Mouse (Mus musculus): ENCODE data around the gene 2310050C09Rik. TPM values are rescaled to one million over a fixed set of nuclear protein-coding genes. Genes with fewer than 3 reads are reported as not detected.
A peak's percentile ranks its signal among the peaks of the same experiment; 100 is the strongest.

2310050C09Rik gene
- total RNA-seq (2021): not detected
- long read RNA-seq, experiment 1: 0 reads
- long read RNA-seq, experiment 2: 0 reads

DNA sequence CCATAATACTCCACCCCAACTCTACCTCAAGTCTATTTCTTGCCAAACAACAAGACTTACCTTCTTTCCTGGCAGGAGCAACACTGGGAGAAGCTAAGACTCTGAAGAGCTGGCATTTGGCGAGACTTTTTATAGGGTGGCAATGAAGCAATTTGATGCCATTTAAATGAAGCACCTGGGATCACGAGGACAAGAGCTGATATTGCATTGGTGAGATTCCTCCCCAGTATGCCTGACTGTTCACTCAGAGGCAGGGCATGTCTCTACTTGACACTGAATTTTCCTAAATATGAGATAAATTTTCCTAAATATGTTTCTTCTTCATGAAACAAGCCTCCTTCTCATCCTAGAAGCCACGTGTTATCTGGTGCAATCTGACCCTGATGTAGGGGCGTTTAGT, at the start of gene 2310050C09Rik:
2310050C09Rik (minus strand) TSS at position 101 of the 400 bp plus-strand sequence.
- no peak for DNase-seq

DNA sequence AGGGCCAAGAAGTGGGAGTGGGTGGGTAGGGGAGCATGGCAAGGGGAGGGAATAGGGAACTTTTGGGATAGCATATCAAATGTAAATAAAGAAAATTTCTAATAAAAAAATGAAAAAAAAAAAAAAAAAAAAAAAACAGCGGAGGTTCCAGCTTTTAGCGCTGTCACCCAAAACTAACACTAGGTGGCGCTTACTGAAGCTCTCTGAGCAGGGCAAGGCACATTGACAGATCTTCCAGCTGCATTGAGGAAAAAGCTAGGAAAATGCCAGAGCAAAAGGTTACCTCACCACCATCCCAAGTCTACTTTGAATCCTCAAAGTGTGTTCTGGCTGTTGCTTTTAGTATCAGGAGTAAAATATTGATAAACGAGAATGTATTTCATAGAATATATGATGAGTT, 37.6 kb upstream of the 2310050C09Rik start:
- DNase-seq: peak; percentile 19

DNA sequence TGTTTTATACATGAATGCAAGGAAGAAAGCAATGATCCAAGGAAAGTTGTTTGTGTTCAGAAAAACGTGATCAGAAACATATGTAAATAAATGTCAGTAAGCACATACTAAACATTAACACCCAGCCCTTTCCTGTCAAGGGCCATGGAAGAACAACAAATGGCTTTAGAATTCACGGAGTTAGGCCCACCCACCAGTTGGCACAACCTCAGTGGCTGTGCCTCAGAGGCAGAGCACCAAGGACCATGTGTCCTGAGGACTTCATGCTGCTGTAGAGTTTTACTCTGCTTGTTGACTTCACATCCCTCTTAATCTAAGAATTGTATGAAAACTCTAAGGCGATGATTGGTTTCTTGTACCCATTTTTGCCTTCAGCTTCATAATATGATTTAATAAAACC, 35.2 kb upstream of the 2310050C09Rik start:
- no peak for DNase-seq

DNA sequence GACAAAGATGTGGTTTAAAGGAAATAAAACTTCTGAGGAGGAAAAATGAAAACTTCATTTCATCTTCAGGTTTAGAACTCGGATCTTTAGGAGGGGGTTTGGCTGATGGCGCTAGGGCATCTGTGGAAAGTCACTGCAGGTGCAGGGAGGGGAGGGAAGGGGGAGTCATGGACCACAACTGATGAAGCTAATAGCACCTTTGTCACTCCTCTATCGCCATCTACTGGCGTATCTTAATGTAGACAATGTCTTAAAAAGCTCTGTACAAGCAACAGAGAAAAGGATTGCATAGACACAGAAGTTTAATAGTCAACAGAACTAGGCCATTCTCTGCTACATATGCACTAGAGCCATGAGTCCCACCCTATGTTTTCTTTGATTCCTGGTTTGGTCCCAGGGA, 33.6 kb upstream of the 2310050C09Rik start:
- DNase-seq: no peak

DNA sequence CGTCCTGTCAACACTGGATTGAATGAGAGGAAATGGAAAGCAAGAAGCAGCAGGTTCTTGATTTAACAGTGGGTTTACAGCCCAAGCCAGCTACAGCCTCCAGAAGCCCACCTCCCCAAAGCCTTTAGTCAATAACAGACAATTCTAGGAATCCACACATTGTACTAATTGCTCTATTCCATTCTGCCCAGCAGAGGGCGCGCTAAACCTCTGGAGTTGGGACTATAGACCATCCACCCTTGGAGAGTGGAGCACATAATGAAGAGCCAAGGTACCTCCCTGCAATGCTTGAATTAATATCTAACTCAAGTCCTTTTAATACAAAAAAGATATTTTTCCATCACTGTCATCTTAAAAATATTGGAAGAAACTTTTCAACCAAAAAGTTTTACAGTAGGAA, 33.0 kb upstream of the 2310050C09Rik start:
- DNase-seq: peak; percentile 44

DNA sequence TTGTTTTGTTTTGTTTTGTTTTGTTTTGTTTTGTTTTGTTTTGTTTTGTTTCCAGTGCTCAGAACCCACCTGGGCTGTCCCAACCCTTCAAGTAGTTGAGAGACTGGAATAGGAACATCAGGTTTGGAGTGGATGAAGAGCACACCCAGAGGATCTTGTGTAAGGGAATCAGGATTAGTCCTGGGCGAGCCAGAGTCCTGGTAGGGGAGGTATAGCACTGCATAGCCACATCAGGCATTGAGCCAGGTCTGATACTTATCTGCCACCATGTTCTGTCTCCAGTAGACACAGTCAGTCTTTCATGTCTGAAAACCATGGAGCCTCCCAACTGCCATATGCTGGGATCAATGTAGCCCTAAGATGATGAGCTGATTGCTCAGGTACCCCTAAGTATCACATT, 24.5 kb upstream of the 2310050C09Rik start:
- DNase-seq: no peak

DNA sequence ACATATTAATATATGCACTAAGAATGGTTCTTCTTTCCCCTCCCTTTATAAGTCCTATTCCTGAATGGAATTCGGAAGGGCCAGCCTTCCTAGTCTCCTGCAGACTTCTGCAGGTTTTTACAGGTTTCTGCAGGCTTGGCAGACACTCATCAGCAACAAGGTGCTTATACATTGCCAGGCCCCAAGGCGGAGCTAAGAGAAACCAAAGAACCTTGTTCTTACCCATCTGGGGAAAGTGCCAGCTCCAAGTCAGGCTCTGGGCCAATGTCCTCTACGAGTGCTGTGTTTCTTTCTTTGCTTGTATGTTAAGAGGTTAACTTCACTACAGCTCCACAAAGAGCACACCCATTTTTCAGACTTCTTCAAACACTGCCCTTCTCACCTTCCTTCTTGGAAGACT, 24.0 kb upstream of the 2310050C09Rik start:
- DNase-seq: peak; percentile 14

DNA sequence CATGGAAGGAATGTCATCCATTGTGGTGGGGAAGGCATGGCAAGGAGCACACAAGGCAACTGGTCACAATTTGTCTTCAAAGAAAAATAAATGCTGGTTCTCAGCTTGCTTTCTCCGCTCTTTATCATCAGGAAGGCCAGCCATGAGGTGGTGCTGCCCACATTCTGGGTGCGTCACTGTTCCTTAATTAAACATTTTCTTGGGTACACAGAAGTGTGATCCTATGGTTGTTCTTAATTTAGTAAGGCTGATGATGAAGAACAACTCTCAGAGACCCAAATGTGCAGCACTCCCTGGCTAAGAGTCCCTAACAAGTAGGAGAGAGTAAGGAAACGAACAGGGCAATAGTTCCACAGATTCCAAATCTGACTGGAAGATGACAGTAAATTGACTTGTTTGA, 4.2 kb upstream of the 2310050C09Rik start:
- no peak for DNase-seq

DNA sequence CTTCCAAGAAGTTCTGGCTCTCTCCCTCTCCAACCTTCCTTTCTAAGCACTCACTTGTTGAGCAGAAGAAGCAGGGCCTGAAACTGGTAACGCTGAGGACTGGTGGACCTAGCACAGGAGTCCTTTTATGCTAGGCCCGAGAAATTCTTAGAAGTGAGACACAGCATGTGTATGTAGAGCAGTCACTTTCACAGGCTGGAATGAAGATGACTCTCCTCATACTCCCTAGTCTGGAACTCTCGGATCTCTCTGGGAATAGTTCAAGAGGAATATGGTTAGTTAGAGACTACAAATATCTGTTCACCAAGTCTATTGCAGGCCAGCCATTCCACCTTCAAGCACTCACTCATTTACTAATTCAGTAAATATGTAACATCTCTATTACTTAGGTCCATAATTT, 18.8 kb downstream of the 2310050C09Rik start, which contains the start of gene Lce1l:
Lce1l (minus strand) TSS at position 101 of the 400 bp plus-strand sequence.
- DNase-seq: no peak

DNA sequence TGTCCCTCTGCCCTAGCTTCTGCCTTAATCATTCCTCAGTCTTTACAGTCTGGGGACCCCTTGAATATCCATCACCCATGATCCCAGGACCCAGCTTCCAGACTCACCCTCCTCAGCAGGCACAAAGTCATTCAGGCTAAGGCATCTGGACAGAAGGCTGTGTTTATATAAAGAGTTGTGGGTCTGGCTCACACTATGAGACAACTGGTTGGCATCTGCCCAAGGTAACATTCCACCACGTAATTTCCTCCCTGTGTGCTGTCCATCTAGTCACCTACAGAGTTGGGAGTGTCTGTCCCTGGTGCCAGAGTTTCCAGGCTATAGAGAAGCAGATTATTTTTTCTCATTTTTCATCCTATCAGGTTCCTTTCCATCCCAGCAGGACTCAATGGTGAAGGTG, 42.9 kb downstream of the 2310050C09Rik start, which contains the start of gene Kprp:
Kprp (minus strand) TSS at position 140 of the 400 bp plus-strand sequence.
- no peak for DNase-seq

DNA sequence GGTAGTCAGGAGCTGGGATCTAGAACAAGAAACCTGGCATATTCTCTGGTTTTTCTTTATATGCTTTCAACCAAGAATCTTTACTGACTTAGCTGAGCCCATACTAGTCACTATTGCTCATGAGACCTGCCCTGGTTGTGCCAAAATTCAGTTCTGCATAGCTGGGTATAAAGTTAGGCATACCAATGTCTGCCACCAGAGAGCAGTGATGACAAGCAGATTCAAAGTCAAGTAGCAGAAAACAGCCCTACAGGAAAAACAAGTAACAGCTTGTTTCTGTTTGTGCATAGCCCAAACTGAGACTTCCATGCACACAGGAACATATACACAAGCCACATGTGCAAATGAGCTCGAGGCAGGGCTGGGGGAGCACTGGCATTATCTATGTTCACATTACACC, 44.2 kb downstream of the 2310050C09Rik start:
- DNase-seq: no peak

Other genes with a start within 250 kb of the 2310050C09Rik start
- gene Lce6a, start 248.6 kb downstream of the 2310050C09Rik start, total RNA-seq (2021): not detected
- gene Lce1a1, start 221.9 kb downstream of the 2310050C09Rik start, total RNA-seq (2021): not detected
- gene Lce1b, start 213.3 kb downstream of the 2310050C09Rik start, total RNA-seq (2021): not detected
- not detected for gene Lce1a2, start 199.9 kb downstream of the 2310050C09Rik start, total RNA-seq (2021)
- gene Lce1c, start 191.0 kb downstream of the 2310050C09Rik start, total RNA-seq (2021): not detected
- gene Lce1d, start 183.0 kb downstream of the 2310050C09Rik start, total RNA-seq (2021): not detected
- not detected for gene Lce1e, start 161.1 kb downstream of the 2310050C09Rik start, total RNA-seq (2021)
- gene Lce1f, start 149.9 kb downstream of the 2310050C09Rik start, total RNA-seq (2021): not detected
- not detected for gene Gm38119, start 131.1 kb downstream of the 2310050C09Rik start, total RNA-seq (2021)
- not detected for gene Lce1g, start 117.9 kb downstream of the 2310050C09Rik start, total RNA-seq (2021)
- gene Lce1h, start 105.2 kb downstream of the 2310050C09Rik start, total RNA-seq (2021): not detected
- not detected for gene Lce1i, start 91.3 kb downstream of the 2310050C09Rik start, total RNA-seq (2021)
- not detected for gene Lce1j, start 79.7 kb downstream of the 2310050C09Rik start, total RNA-seq (2021)
- gene Lce1k, start 62.3 kb downstream of the 2310050C09Rik start, total RNA-seq (2021): not detected
- gene Kprp, start 43.0 kb downstream of the 2310050C09Rik start, total RNA-seq (2021): not detected
- not detected for gene Lce1l, start 18.9 kb downstream of the 2310050C09Rik start, total RNA-seq (2021)
- gene Lce3a, start 56.0 kb upstream of the 2310050C09Rik start, total RNA-seq (2021): not detected
- gene Lce3b, start 62.8 kb upstream of the 2310050C09Rik start, total RNA-seq (2021): not detected
- not detected for gene Lce3c, start 74.3 kb upstream of the 2310050C09Rik start, total RNA-seq (2021)
- not detected for gene Lce3d, start 87.2 kb upstream of the 2310050C09Rik start, total RNA-seq (2021)
- not detected for gene Lce3e, start 96.8 kb upstream of the 2310050C09Rik start, total RNA-seq (2021)
- gene Lce3f, start 122.0 kb upstream of the 2310050C09Rik start, total RNA-seq (2021): not detected
- not detected for gene Crct1, start 145.5 kb upstream of the 2310050C09Rik start, total RNA-seq (2021)
- not detected for gene Lce1m, start 148.8 kb upstream of the 2310050C09Rik start, total RNA-seq (2021)
- not detected for gene Gm4858, start 198.6 kb upstream of the 2310050C09Rik start, total RNA-seq (2021)